Mouse (Mus musculus): ENCODE measurements at regions not wholly inside any gene's neighbourhood (a gene's known extent, or its start where the extent isn't known, plus 50 kb on each side); places are given as distances from the start of the nearest gene placed in this dataset.
"Not testable (repeated sequence)": the region's sequence is repeated elsewhere in the genome, so short reads cannot be mapped to it uniquely, and the experiment has no call there.

DNA sequence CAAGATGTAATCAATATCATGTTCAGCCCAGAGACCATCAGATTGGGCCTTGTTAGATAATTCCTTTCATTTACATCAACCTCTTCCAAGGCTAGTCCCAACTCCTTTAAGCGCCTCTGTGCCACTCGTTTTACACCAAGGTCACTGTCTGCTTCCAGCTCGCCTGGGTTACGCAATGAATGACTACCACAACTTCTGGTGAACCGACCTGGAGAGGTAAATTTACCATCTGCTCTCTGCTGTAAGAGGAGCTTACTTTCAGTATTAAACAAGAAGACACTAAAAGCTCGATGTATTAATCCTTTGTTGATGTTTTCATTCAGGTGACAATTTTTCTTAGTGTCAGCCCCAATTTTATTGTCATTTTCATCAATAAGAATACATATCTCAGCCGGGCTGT lies 51.7 kb upstream of the Fam174b start:
- no peak for ATAC-seq (ENCODE audit: low read depth)
- H3K9me3 ChIP-seq: no peaks in the 10 kb centered on the region
- H3K4me1 ChIP-seq (replicated peaks): no peaks in the 10 kb centered on the region
- H3K9ac ChIP-seq: no peak overlapping the region
- H3K36me3 ChIP-seq: no peaks in the 10 kb centered on the region
- H3K4me3 ChIP-seq: no peak overlapping the region
- 87% methylated on average over 7 of the region's 7 CpGs for WGBS
- no peak overlapping the region for H3K27ac ChIP-seq (replicated peaks)
- no peaks in the 10 kb centered on the region for H3K27me3 ChIP-seq
- H3K4me2 ChIP-seq: no peak overlapping the region

DNA sequence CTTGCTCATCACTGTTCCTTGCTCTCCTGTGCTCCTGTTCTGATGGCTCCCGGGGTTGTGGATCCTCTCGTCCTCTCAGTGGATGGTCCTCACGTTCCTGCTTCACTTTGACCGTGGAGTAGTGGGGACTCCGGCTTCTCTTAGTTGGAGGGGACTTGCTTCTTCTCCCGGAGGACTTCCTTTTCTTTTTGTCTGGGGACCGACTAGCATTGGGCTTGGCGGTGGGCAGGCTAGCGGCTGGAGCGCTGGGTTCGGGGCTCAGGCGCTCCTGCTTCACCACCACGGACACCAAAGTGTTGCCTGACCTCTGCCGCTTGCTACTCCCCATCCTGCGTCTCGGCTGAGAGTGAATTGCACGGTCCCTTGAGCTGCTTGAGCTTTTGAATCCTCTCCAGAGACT lies 53.9 kb upstream of the Fam174b start:
- not testable (repeated sequence) for H3K27ac ChIP-seq (replicated peaks); H3K36me3 ChIP-seq; H3K4me1 ChIP-seq (replicated peaks); H3K27me3 ChIP-seq; H3K9ac ChIP-seq; H3K4me2 ChIP-seq; ATAC-seq (ENCODE audit: low read depth); H3K4me3 ChIP-seq; H3K9me3 ChIP-seq
- 92% methylated on average over 16 of the region's 17 CpGs for WGBS

DNA sequence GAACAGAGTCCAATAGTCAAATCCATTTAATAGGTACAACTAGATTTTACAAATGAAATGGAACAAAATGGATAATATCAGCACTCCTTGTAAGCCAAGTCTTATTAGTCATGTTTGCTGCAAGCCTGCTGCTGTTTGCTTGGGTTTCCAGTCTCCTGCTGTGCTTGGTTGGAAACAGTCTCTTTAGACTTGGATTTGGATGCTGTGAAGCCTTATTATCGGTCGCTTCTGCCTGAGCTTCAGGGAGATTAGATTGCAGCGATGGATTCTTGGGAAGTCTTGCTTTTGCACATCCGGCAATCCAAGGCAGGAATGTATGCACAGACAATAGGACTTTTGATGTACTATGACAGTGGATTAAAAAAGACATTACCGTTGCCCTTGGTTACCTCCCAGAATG lies 57.3 kb upstream of the Fam174b start:
- no peaks in the 10 kb centered on the region for H3K9me3 ChIP-seq
- H3K4me2 ChIP-seq: no peak overlapping the region
- no peak overlapping the region for H3K9ac ChIP-seq
- peaks cover 7% of the 10 kb centered on the region; the same call in 1 of the 2 replicates for H3K4me1 ChIP-seq (replicated peaks)
- no peak overlapping the region for H3K4me3 ChIP-seq
- no peak overlapping the region for H3K27ac ChIP-seq (replicated peaks)
- H3K27me3 ChIP-seq: no peaks in the 10 kb centered on the region
- 37% methylated on average over 5 of the region's 5 CpGs for WGBS
- ATAC-seq (ENCODE audit: low read depth): no peak
- H3K36me3 ChIP-seq: no peaks in the 10 kb centered on the region

DNA sequence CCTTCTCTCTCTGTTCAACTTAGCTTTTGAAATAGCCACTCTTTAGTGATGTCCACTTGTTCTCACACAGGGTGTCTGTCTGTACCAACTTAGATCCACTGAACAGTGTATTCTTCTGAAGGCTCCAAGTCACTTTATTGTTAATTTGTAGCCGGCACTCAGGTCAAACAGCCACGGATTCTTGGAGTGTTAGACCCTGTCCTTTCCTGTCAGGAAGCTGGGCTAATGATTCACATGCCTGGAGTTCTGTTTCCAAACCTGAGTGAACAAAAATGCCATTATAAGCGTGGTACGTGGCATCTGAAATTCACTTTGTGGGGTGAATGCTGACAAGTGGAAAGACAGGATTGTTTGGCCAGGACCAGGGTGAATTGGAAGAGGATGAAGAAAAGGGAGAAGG lies 69.5 kb upstream of the Fam174b start:
- Histone ChIP-seq H3K36me3 (no peaks in the 10 kb centered on the region), H3K27ac (replicated peaks) (no peak overlapping the region), H3K4me3 (no peak overlapping the region), H3K4me2 (no peak overlapping the region), H3K9me3 (no peaks in the 10 kb centered on the region), H3K9ac (no peak overlapping the region), H3K27me3 (no peaks in the 10 kb centered on the region), H3K4me1 (replicated peaks) (no peaks in the 10 kb centered on the region)
- 62% methylated on average over 4 of the region's 4 CpGs for WGBS
- ATAC-seq (ENCODE audit: low read depth): no peak

DNA sequence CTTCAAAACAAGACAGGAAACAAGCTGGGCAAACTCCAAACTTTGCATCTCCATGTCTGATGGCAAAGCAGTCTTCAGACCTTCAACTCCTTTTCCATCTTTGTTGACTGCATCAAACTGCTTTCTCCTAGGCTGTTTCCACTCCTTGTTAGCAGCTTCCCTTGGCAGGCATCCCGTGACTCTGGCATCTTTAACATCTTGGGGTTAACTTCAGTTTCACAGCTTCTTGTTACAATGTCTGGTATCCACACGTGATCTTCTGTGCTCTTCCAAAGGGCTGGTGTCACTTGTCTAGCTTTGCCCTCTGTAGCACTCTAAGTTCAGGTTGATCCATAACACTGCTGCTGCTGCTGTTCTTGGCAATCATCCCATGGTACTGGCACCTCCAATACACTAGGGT lies 71.3 kb upstream of the Fam174b start:
- Histone ChIP-seq H3K4me3 (no peak overlapping the region), H3K27me3 (no peaks in the 10 kb centered on the region), H3K36me3 (no peaks in the 10 kb centered on the region), H3K27ac (replicated peaks) (no peak overlapping the region), H3K9ac (no peak overlapping the region), H3K4me2 (no peak overlapping the region), H3K9me3 (no peaks in the 10 kb centered on the region), H3K4me1 (replicated peaks) (no peaks in the 10 kb centered on the region)
- WGBS: 81% methylated on average over 2 of the region's 2 CpGs
- ATAC-seq (ENCODE audit: low read depth): no peak

DNA sequence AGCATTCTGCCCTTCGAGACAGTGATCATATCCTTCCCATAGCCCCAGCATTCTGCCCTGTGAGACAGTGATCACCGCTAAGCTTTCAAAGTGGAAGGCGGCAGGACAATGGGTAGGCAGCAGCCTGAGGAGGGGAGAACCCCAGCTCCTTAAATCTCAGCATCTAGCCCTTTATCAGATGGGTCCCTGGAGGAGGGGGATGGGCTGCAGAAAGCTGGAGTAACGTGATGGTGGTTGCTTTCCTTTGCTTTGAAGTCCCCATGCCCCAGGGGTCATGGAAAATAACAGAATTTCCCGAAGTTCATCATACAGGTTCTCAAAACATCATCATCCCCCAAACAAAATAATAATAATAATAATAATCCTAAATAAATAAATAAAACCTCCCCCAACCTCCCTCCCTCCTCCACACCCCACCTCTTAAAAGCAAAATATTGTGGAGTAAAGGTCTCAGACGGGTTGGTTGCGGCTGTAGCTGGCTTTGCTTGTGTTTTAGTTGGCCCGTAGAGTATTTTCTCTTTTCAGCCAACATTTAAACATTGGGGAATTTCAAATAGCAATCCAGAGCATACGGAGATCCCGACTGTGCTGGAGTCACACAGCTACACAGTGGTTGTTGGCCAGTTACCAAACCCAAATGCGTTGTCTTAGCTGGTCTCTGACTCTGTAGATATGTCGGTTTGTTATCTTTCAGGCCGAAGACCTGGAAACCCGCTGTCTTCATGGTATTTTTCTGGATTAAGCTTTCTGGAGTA lies 73.0 kb upstream of the Fam174b start:
- H3K27me3 ChIP-seq: no peaks in the 10 kb centered on the region
- H3K4me2 ChIP-seq: no peak overlapping the region
- H3K9ac ChIP-seq: no peak overlapping the region
- no peak for ATAC-seq (ENCODE audit: low read depth)
- H3K36me3 ChIP-seq: no peaks in the 10 kb centered on the region
- H3K4me3 ChIP-seq: no peak overlapping the region
- no peak overlapping the region for H3K27ac ChIP-seq (replicated peaks)
- WGBS: 71% methylated on average over 14 of the region's 14 CpGs
- no peaks in the 10 kb centered on the region for H3K4me1 ChIP-seq (replicated peaks)
- H3K9me3 ChIP-seq: no peaks in the 10 kb centered on the region

DNA sequence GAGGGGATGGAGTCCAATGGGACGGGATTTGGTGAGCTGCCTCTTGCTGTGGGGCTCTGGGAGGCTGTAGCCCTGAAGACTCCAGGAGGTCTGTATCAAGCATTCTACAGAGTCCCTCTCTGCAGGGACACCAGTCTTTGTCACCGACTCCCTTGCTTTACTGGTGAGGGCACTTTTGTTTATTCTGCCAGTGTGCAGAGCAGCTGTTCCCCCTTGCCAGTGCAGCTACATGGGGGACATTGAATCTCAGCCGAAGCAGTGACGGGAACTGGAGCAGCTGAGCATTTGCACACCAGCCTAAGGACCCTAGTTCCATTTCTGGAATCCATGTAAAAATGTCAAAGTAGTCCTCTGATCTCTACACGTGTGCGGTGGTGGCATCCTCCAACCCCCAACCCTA lies 75.1 kb upstream of the Fam174b start:
- H3K27ac ChIP-seq (replicated peaks): no peak overlapping the region
- H3K36me3 ChIP-seq: no peaks in the 10 kb centered on the region
- H3K4me1 ChIP-seq (replicated peaks): no peaks in the 10 kb centered on the region
- H3K9ac ChIP-seq: no peak overlapping the region
- no peak overlapping the region for H3K4me2 ChIP-seq
- H3K27me3 ChIP-seq: no peaks in the 10 kb centered on the region
- 53% methylated on average over 6 of the region's 6 CpGs for WGBS
- no peaks in the 10 kb centered on the region for H3K9me3 ChIP-seq
- no peak for ATAC-seq (ENCODE audit: low read depth)
- H3K4me3 ChIP-seq: no peak overlapping the region

DNA sequence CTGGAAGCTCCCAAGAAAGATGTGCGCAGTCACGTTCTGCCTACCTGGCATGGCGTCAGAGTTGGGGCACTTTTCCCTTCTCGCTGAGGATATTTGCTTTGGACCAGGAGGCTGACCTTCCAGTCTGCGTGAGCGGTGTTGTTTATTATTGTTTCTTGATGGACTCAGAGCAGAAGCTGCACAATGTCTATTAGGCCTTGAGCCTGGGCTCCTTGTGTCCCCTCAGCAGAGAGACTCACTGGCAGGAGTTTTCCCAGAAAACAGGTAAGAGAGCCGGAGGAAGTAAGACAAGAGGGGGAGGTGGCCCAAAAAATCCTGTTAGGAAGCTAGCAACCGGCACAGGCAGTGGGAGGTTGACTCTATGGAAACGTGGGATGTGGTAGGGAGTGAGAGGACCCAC lies 77.6 kb upstream of the Fam174b start:
- Histone ChIP-seq H3K9me3 (no peaks in the 10 kb centered on the region), H3K27ac (replicated peaks) (no peak overlapping the region), H3K36me3 (no peaks in the 10 kb centered on the region), H3K4me3 (no peak overlapping the region), H3K4me2 (no peak overlapping the region), H3K27me3 (no peaks in the 10 kb centered on the region; the same call in 1 of the 2 replicates), H3K4me1 (replicated peaks) (no peaks in the 10 kb centered on the region), H3K9ac (no peak overlapping the region)
- ATAC-seq (ENCODE audit: low read depth): no peak
- WGBS: 87% methylated on average over 9 of the region's 9 CpGs

DNA sequence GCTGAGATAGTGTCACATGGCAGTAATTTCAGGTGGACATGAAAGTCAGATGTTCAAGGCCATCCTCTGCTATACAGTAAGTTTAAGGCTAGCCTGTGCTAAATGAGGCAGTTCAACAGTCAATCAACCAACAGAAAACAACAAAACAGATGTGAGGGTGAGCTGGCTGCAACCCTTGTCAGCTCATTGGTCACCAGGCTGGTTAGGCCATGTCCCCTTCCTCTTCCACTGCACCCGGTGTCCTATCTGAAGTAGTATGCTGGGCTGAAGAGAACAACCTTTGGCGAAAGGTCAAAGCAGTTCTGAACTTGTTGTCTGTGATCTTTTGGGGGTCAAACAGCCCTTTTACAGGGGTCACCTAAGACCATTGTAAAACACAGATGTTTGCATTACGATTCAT lies 78.2 kb upstream of the Fam174b start:
- no peaks in the 10 kb centered on the region for H3K36me3 ChIP-seq
- 90% methylated on average over 3 of the region's 3 CpGs for WGBS

DNA sequence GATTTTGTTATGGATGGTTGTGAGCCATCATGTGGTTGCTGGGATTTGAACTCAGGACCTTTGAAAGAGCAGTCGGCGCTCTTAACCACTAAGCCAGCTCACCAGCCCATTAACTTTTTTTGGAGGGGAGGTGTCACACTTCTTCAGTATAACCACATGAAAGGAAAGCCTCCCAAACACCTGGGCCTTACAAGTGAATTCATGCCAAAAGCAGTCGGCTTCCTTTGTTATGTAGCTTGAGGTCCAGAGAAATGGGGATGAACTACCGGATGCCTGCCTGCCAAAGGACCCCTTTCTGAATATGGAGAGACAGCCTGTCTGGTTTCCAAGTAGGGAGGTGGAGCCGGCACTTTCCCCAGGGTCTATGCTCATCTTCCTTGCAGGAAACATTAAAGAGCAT lies 80.6 kb upstream of the Fam174b start:
- H3K9me3 ChIP-seq: no peaks in the 10 kb centered on the region
- no peak for ATAC-seq (ENCODE audit: low read depth)
- H3K4me3 ChIP-seq: no peak overlapping the region
- no peaks in the 10 kb centered on the region for H3K36me3 ChIP-seq
- 87% methylated on average over 5 of the region's 5 CpGs for WGBS
- H3K9ac ChIP-seq: no peak overlapping the region
- no peak overlapping the region for H3K4me2 ChIP-seq
- H3K27ac ChIP-seq (replicated peaks): no peak overlapping the region
- H3K27me3 ChIP-seq: peaks cover 6% of the 10 kb centered on the region
- H3K4me1 ChIP-seq (replicated peaks): peaks cover 5% of the 10 kb centered on the region

More for the DNA sequence above, 78.2 kb upstream of the Fam174b start:
- no peak overlapping the region for H3K9ac ChIP-seq
- no peaks in the 10 kb centered on the region for H3K4me1 ChIP-seq (replicated peaks)
- no peak overlapping the region for H3K4me2 ChIP-seq
- no peaks in the 10 kb centered on the region; the same call in 1 of the 2 replicates for H3K27me3 ChIP-seq
- no peak overlapping the region for H3K27ac ChIP-seq (replicated peaks)
- H3K9me3 ChIP-seq: no peaks in the 10 kb centered on the region
- no peak overlapping the region for H3K4me3 ChIP-seq
- no peak for ATAC-seq (ENCODE audit: low read depth)

DNA sequence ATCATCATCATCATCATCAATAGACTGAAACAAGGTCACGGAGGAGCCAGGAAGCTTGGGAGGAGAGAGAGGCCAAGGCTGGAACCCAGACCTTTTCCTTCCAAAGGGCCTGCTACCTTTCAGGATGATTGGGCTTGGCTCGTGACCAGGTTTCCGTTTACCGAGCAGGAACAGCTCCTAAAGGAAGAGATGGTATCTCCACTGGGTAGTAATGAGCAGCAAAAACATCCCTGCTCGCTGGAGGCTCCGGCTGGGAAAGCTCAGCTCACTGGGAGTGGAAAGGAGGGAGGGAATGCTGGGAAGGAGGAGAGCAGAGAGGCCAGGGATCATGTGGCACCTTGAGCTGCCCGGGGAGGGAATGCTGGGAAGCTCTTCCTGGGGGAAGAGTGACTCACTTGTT lies 82.8 kb upstream of the Fam174b start:
- H3K27me3 ChIP-seq: peaks cover 14% of the 10 kb centered on the region
- H3K4me3 ChIP-seq: no peak overlapping the region
- no peak overlapping the region for H3K4me2 ChIP-seq
- ATAC-seq (ENCODE audit: low read depth): no peak
- H3K9me3 ChIP-seq: no peaks in the 10 kb centered on the region
- WGBS: 76% methylated on average over 7 of the region's 7 CpGs
- no peak overlapping the region for H3K9ac ChIP-seq
- no peaks in the 10 kb centered on the region for H3K36me3 ChIP-seq
- H3K4me1 ChIP-seq (replicated peaks): peaks cover 8% of the 10 kb centered on the region
- no peak overlapping the region for H3K27ac ChIP-seq (replicated peaks)

DNA sequence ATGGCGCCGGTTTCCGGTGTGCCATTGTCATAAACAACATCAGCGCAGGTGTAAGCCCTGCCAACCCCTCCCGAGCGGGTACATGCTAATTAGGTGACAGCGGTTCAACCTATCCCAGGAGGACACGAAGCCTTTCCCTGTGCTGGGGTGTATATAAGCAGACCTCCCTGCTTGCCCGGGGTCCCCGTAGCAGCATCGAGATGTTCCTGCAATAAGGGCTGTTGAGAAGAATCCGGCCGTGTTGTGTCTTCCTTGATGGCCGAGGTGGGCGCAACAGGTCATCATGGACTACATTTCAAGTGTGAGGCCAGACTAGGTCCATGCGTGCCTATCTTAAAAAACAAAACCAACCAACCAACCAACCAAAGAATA lies 83.7 kb upstream of the Fam174b start:
- H3K4me1 ChIP-seq (replicated peaks); H3K9me3 ChIP-seq; H3K4me3 ChIP-seq; H3K27ac ChIP-seq (replicated peaks); H3K9ac ChIP-seq; H3K36me3 ChIP-seq; H3K4me2 ChIP-seq: not testable (repeated sequence)
- ATAC-seq (ENCODE audit: low read depth): 0 out of 2 replicates have a peak, but pooled peaks have one; percentile 4
- WGBS: 95% methylated on average over 16 of the region's 16 CpGs
- H3K27me3 ChIP-seq: peaks cover 14% of the 10 kb centered on the region

DNA sequence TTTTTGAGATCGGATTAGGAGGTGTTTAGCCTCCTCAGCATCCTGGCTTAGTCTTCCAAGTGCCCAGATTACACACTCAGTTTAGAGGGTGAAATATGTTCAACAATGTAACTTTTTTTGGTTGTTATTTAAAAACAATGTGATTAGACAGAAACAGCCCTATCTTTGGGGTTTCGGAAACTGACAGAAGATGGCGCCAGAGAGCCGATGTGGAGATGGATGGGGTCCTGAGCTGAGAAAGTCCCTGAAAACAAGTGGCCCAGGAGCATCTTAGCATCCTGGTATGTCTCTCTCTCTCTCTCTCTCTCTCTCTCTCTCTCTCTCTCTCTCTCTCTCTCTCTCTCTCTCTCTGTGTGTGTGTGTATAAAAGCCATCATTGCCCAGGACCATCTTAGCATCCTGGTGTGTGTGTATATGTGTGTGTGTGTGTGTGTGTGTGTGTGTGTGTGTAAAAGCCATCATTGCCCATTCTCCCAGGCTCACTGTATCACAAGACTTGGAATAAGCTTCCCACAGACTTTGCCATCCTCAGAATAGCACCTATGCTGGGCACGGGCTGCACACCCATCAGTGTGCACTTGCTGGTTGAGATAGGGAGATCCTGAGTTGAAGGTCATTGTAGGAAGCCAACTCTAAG lies 84.2 kb upstream of the Fam174b start:
- Histone ChIP-seq H3K36me3 (no peaks in the 10 kb centered on the region), H3K27me3 (peaks cover 14% of the 10 kb centered on the region), H3K4me1 (replicated peaks) (peaks cover 8% of the 10 kb centered on the region), H3K27ac (replicated peaks) (no peak overlapping the region), H3K9ac (no peak overlapping the region), H3K4me2 (no peak overlapping the region), H3K4me3 (no peak overlapping the region), H3K9me3 (no peaks in the 10 kb centered on the region)
- WGBS: 24% methylated on average over 5 of the region's 5 CpGs
- ATAC-seq (ENCODE audit: low read depth): peak; percentile 65
